Mouse (Mus musculus): ENCODE data around the gene Cacnb2.

DNA sequence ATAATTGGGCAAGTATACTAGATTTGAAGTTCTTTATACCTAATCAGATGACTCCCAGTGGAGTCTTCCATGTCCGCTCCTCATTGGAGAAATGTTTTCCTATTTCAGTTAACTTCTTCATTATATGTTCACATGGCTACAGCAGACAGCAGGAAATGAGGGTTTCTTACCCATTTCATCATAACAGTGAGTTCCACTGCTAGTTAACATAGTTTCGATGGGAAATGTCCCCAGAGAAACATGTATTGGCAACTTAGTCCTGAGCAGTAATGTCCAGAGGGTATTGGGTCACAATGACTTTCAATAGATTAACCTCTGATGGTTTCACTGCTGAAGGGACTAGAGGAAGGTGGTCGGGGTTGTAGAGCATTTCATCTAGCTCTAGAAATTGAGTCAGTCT lies 110.2 kb downstream of the Cacnb2 start:
- no peak for TF ChIP-seq CTCF (IDR thresholded peaks at IDR 0.05; ENCODE audit: low read depth, low read length)
- no peak for TF ChIP-seq POLR2A (IDR thresholded peaks at IDR 0.05; ENCODE audit: extremely low read depth, insufficient read depth, low read length)

Measured in liver, adult 2 months (tissue).